Mouse (Mus musculus) neural tube, postnatal 0 days (tissue): Measurements from ENCODE around the gene Fam81b. TPM values are rescaled to one million over a fixed set of nuclear protein-coding genes. Genes with fewer than 3 reads are reported as not detected.

Experiments
- microRNA-seq: library from miRNA; unstranded; fragments of <30 nt; microRNA quantifications from one replicate; pipeline ENCODE4, GENCODE M21; 2016
- polyA plus RNA-seq: library from polyadenylated mRNA; unstranded; fragments of >200 nt; fragmentation: Nextera tagmentation; extraction: Ambion mirVana; gene quantifications from 2 replicates; pipeline ENCODE4 v1.2.1, GENCODE M21; 2015

Gene Fam81b
- 0.17 and 0.22 TPM in 2 replicates for polyA plus RNA-seq

DNA sequence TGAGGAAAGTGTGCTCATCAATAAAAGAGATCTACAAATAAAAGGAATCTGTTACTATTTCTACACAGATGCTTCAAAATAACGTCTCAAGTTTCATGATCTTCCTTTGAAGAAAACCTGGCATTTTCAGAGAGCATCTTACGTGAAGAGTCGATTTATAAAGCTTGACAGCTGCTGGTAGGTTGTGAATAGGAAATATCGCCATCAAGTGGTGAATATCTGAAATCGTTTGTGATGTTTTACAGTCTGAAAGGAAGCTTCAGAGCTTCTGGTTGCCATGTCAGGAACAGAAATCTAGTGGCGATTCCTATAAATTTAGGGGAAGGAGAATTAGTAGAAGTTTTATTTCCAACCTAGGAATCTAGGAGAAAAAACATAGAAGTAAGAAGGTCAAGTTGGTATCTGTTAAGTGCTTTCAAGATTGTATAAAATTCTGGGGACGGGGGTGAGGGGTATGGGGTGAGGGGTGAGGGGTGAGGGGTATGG lies at the start of gene Fam81b:
Gene Fam81b (minus strand): TSS at position 436 of the 486 bp plus-strand sequence.

Small RNA genes within 50 kb of the gene (microRNA-seq; reads per million reads assigned to microRNA genes)
- not detected for gene Gm24025

Other genes starting within 250 kb of the Fam81b start
- 6.0 and 6.7 TPM in 2 replicates for gene Gpr150, start 248.1 kb downstream of the Fam81b start, polyA plus RNA-seq
- gene Arsk, start 206.4 kb downstream of the Fam81b start, polyA plus RNA-seq: 5.8 and 6.5 TPM in 2 replicates
- gene Ttc37, start 206.3 kb downstream of the Fam81b start, polyA plus RNA-seq: 7.3 and 7.7 TPM in 2 replicates
- gene Mctp1, start 79.5 kb upstream of the Fam81b start, polyA plus RNA-seq: 3.8 and 3.9 TPM in 2 replicates